Mouse (Mus musculus) erythroblast, embryonic 14.5 days (primary cell): Measurements from ENCODE around the gene Lats1. TPM values are rescaled to one million over a fixed set of nuclear protein-coding genes. Genes with fewer than 3 reads are reported as not detected.

Source experiments
- H3K27me3 ChIP-seq: 2 replicates; pipeline ENCODE4 v1.6.1; 2012; ENCODE audit warnings: inconsistent platforms; ENCODE audit not compliant: control insufficient read depth
- H3K36me3 ChIP-seq: 2 replicates; pipeline ENCODE4 v1.6.1; 2012; ENCODE audit warnings: mild to moderate bottlenecking, inconsistent platforms; ENCODE audit not compliant: control insufficient read depth
- H3K4me1 ChIP-seq: 2 replicates; pipeline ENCODE4 v1.6.1; 2012; ENCODE audit warnings: inconsistent platforms; ENCODE audit not compliant: control insufficient read depth
- H3K4me3 ChIP-seq: replicated peaks from 2 replicates; pipeline ENCODE3; 2012; ENCODE audit warnings: moderate library complexity, mild to moderate bottlenecking, inconsistent platforms
- H3K9me3 ChIP-seq: 2 replicates; pipeline ENCODE4 v1.6.1; 2012; ENCODE audit warnings: low read length, inconsistent platforms, mixed read lengths; ENCODE audit not compliant: control insufficient read depth
- GATA1 ChIP-seq: IDR thresholded peaks from 2 replicates; pipeline ENCODE4 v1.6.1; 2012; ENCODE audit warnings: low read length, inconsistent platforms, mixed read lengths
- TAL1 ChIP-seq: IDR thresholded peaks from 3 replicates; pipeline ENCODE4 v1.6.1; 2012; ENCODE audit warnings: low read length, inconsistent platforms, mixed read lengths
- polyA plus RNA-seq: library from polyadenylated mRNA; stranded (reverse); fragments of >175 nt; gene quantifications from 2 replicates; pipeline ENCODE4 v1.2.3, GENCODE M21; 2012

The Lats1 gene
- polyA plus RNA-seq, 1 experiment = 0.16 TPM

GRCm38 (mm10) chr10:7667342-7667802, 13.6 kb upstream of the Lats1 start, which contains the start of gene Nup43:
TSS of gene Nup43 (plus strand) at chr10:7667503.
- H3K9me3 ChIP-seq = no peaks in the 10 kb centered on the region; the same call in 1 of the 2 replicates
- TF ChIP-seq GATA1 (no peak), TAL1 (no peak)
- peaks cover 42% of the 10 kb centered on the region for H3K4me1 ChIP-seq
- peak within 1 kb of the TSS; percentile 86 for H3K4me3 ChIP-seq
- peaks cover 28% of the 10 kb centered on the region for H3K36me3 ChIP-seq
- no peaks in the 10 kb centered on the region for H3K27me3 ChIP-seq

GRCm38 (mm10) chr10:7673673-7674072, 7.3 kb upstream of the Lats1 start:
- TF ChIP-seq GATA1 = no peak
- TF ChIP-seq TAL1 = no peak
- Histone ChIP-seq H3K9me3 (no peaks in the 10 kb centered on the region), H3K36me3 (peaks cover 84% of the 10 kb centered on the region), H3K27me3 (no peaks in the 10 kb centered on the region), H3K4me3 (no peak overlapping the region), H3K4me1 (peaks cover 7% of the 10 kb centered on the region)

GRCm38 (mm10) chr10:7681343-7682025, 470 bp downstream of the Lats1 start:
- peak overlapping the region; percentile 95 for H3K4me3 ChIP-seq
- TF ChIP-seq TAL1 (no peak), GATA1 (no peak)
- H3K4me1 ChIP-seq = peaks cover 45% of the 10 kb centered on the region
- H3K27me3 ChIP-seq = no peaks in the 10 kb centered on the region
- H3K9me3 ChIP-seq = no peaks in the 10 kb centered on the region
- H3K36me3 ChIP-seq = peaks cover 49% of the 10 kb centered on the region

GRCm38 (mm10) chr10:7682249-7682648, 1.2 kb downstream of the Lats1 start:
- peak overlapping the region; percentile 95 for H3K4me3 ChIP-seq
- H3K9me3 ChIP-seq = no peaks in the 10 kb centered on the region
- H3K4me1 ChIP-seq = peaks cover 52% of the 10 kb centered on the region
- no peak for TF ChIP-seq TAL1
- no peaks in the 10 kb centered on the region for H3K27me3 ChIP-seq
- peaks cover 49% of the 10 kb centered on the region for H3K36me3 ChIP-seq

GRCm38 (mm10) chr10:7686902-7687301, 5.9 kb downstream of the Lats1 start:
- no peak overlapping the region for H3K4me3 ChIP-seq
- peaks cover 38% of the 10 kb centered on the region for H3K4me1 ChIP-seq
- peaks cover 41% of the 10 kb centered on the region for H3K36me3 ChIP-seq
- TF ChIP-seq TAL1 = no peak
- no peak for TF ChIP-seq GATA1
- H3K9me3 ChIP-seq = no peaks in the 10 kb centered on the region
- no peaks in the 10 kb centered on the region for H3K27me3 ChIP-seq

GRCm38 (mm10) chr10:7695286-7695685, 14.3 kb downstream of the Lats1 start:
- Histone ChIP-seq H3K4me3 (no peak overlapping the region), H3K4me1 (no peaks in the 10 kb centered on the region; the same call in 1 of the 2 replicates), H3K36me3 (peaks cover 88% of the 10 kb centered on the region), H3K9me3 (no peaks in the 10 kb centered on the region), H3K27me3 (no peaks in the 10 kb centered on the region)
- TF ChIP-seq TAL1 = no peak
- no peak for TF ChIP-seq GATA1

GRCm38 (mm10) chr10:7700120-7700519, 19.1 kb downstream of the Lats1 start:
- TF ChIP-seq TAL1 (no peak), GATA1 (no peak)
- Histone ChIP-seq H3K4me1 (no peaks in the 10 kb centered on the region), H3K4me3 (no peak overlapping the region), H3K36me3 (peaks cover 93% of the 10 kb centered on the region), H3K27me3 (no peaks in the 10 kb centered on the region), H3K9me3 (no peaks in the 10 kb centered on the region)

- peaks cover 94% of the 10 kb centered on the region for H3K36me3 ChIP-seq
- TF ChIP-seq TAL1 = no peak
- TF ChIP-seq GATA1 = no peak
- no peaks in the 10 kb centered on the region for H3K4me1 ChIP-seq
Observed at GRCm38 (mm10) chr10:7702586-7702985, 21.6 kb downstream of the Lats1 start.

GRCm38 (mm10) chr10:7710121-7710520, 29.1 kb downstream of the Lats1 start:
- no peaks in the 10 kb centered on the region for H3K27me3 ChIP-seq
- H3K4me1 ChIP-seq = no peaks in the 10 kb centered on the region
- H3K9me3 ChIP-seq = no peaks in the 10 kb centered on the region
- TF ChIP-seq GATA1 = no peak
- no peak for TF ChIP-seq TAL1
- no peak overlapping the region for H3K4me3 ChIP-seq
- H3K36me3 ChIP-seq = peaks cover 90% of the 10 kb centered on the region

More at GRCm38 (mm10) chr10:7702586-7702985, 21.6 kb downstream of the Lats1 start:
- no peaks in the 10 kb centered on the region for H3K9me3 ChIP-seq
- H3K4me3 ChIP-seq = no peak overlapping the region
- H3K27me3 ChIP-seq = no peaks in the 10 kb centered on the region

- TF ChIP-seq TAL1 (no peak), GATA1 (no peak)
- H3K9me3 ChIP-seq = no peaks in the 10 kb centered on the region
- H3K27me3 ChIP-seq = no peaks in the 10 kb centered on the region
- no peaks in the 10 kb centered on the region for H3K4me1 ChIP-seq
- H3K4me3 ChIP-seq = no peak overlapping the region
- H3K36me3 ChIP-seq = peaks cover 79% of the 10 kb centered on the region
Observed at GRCm38 (mm10) chr10:7712506-7712905, 31.5 kb downstream of the Lats1 start.
